Mouse (Mus musculus): ENCODE data around the gene Gm17949.

The Gm17949 gene

DNA sequence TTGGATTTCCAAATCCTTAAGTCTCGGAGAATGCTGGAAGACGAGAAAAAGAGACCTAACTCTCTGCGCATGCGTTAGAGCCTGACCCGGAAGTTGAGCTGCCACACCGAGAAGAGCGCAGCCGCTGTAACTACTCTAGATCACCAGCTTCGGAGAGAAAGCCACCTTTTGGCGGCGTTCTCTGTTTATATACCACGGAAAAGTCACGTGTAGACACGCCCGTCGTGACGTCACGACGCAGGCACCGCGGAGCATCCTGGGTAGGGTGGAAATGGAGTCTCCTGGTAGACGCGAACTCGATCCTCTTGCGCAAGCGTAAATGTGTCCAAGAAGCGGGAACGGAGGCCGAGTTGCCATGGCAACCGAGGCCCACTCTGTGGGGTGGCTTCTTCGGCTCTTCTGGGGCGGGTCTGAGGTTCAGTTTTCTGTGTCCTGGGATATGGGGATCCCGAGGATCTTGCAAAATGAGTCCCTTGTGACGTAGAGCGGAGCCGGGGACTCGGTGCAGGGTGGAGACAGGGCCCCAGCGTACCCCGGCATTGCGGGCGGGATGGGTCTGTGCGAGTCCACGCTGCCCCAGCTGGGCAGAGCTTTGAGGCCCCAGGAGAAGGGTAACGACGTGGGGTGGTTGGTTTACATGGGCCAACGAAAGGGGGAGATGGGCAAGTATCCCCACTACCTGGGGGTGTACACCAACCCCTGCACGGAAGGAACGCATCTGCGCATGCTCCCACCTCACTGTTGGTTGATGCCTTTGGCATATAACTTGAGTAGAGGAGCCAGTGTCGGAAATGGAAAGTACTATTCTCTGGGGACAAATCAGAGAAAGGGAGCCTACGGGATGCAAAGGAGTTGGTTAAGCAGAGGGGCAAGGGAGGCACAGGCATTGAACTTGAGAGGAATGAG lies at the start of gene Gm17949, which contains the start of gene Gtf2f1:
Gene Gm17949, plus strand, starts transcription at position 234 of the 906 bp plus-strand sequence.
Gene Gtf2f1, minus strand, starts transcription at position 53 of the 906 bp plus-strand sequence.
- DNase-seq (ENCODE audit: low spot score in 2 of 2): peak; percentile 92 to 94

DNA sequence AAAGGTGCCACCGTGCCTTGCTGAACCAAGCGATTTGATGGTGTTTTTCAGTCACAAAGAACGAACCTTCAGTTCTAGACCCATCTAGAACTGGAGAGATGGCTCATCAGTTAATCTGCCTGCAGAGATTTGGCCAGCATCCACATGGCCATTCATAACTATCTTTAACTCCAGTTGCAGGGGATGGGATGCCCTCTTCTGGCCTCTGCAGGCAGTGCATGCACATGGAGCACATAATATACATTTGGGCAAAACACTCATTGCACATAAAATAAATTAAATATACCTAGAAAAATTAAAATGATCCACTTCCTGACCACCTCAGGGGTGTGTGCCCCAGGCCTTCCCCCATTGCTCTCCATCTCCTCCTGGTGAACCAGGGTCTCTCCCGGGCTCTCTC lies 49.4 kb upstream of the Gm17949 start:
- DNase-seq (ENCODE audit: low spot score in 2 of 2): peak in 1 of 2 experiments; percentile 42

DNA sequence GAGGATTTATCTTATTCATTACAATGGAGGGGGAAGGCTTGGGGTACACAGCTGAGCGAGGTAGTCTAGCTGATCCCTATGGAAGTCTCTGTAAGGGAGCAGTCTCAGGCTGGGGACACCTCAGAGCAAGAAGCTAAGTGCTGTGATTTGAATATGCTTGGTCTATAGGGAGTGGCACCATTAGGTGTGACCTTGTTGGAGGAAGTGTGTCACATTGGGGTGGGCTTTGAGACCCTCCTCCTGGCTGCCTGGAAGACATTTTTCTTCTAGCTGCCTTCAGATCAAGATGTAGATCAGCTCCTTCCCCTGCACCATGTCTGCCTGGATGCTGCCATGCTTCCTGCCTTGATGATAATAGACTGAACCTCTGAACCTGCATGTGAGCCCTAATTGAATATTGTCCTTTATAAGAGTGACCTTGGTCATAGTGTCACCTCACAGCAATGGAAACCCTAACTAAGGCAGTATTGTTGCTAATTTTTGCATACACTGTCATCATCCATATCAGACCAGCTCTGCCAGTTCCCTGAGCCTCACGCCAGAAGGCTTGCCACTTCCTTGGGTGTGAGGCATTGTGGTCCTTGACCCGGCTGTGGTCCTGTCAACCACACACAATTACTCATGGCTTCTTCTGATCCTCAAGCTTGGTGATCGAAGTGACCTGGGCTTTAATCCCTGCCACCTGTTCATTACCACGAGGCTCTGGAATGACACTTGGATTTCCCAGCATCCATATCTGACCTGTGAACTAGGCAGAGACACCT lies 48.4 kb upstream of the Gm17949 start:
- DNase-seq (ENCODE audit: low spot score in 2 of 2): peak in 1 of 2 experiments; percentile 32

DNA sequence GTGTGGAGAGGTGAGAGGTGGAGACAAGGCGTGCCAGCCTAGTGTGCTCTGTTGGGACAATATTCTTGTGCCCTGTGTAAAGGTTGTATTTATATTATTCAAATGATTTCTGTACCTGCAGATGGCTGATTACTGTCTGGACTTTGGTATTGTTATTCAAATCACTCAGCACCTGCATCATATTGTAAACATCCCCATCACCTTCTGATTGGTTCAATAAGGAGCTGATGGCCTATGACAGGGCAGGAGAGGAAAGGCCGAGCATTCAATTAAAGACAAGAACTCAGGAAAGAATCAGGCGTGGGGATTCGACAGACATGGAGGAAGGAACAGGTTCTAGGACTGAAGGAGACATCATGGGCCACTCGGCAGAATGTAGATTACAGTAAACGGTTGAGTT lies 47.6 kb upstream of the Gm17949 start:
- peak in 1 of 2 experiments; percentile 16 for DNase-seq (ENCODE audit: low spot score in 2 of 2)

DNA sequence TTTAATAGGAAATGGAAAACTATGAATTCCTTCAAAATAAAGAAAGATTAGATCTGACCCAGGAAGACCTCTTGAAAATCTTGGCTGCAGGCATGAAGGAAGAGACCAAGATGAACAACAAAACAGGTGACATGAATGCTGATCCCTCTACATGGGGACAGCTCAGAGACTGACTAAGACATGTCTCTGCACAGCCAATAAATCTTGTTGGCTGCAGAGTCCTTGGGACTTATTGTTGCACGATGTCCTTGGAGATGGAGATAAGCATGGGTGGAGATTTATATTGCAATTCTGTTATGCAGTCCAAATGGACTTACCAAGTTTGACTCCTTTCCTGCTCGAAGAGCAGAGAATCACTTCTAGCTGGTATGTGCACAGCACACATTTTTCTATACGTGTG lies 41.9 kb upstream of the Gm17949 start:
- DNase-seq (ENCODE audit: low spot score in 2 of 2): peak in 1 of 2 experiments; percentile 22

DNA sequence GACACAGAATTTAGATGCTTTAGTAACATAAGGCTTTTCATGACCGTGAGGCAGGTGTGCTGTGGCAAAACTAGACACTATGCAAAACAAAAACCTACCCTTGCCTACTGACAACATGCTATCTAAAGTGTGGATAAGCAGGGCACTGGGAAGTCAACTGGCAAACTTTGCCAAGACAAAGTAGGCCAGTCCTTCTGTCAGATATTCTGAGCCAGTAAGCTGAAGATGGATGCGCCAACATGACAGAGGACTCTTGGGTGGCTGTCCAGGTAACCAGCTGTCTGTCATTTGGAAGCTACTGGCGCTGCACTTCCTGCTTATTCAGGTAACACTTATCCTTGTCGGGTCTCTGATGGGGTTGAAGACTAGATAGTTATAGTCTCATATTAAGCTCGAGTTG lies 41.2 kb upstream of the Gm17949 start:
- peak in 1 of 2 experiments; percentile 23 for DNase-seq (ENCODE audit: low spot score in 2 of 2)

DNA sequence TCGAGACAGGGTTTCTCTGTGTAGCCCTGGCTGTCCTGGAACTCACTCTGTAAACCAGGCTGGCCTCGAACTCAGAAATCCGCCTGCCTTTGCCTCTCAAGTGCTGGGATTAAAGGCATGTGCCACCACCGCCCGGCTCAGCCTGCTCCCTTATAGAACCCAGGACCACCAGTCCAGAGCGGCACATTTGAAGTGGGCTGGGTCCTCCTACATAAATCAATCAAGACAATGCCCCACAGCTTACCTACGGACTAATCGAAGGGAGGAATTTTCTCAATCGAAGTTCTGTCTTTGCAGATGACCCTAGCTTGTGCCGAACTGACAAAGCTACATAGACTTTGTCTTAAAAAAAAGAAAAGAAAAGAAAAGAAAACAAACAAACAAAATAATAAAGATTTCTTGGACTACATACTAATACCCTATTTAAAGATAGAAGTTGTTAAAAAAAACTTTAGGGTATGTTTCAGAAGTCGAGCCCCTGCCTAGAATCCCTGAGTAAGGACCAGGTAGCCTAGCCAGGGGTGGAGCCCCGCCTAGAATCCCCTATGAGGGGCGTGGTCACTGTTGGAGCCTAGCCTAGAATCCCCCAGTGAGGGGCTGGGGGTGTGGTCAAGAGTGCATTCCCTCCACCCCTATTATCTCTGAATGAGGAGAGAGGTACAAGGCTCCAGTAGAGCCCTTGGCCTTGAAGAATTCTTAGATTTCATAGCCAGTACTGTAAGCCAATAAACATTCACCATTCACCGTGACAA lies 37.1 kb upstream of the Gm17949 start:
- DNase-seq (ENCODE audit: low spot score in 2 of 2): peak in 1 of 2 experiments; percentile 47

DNA sequence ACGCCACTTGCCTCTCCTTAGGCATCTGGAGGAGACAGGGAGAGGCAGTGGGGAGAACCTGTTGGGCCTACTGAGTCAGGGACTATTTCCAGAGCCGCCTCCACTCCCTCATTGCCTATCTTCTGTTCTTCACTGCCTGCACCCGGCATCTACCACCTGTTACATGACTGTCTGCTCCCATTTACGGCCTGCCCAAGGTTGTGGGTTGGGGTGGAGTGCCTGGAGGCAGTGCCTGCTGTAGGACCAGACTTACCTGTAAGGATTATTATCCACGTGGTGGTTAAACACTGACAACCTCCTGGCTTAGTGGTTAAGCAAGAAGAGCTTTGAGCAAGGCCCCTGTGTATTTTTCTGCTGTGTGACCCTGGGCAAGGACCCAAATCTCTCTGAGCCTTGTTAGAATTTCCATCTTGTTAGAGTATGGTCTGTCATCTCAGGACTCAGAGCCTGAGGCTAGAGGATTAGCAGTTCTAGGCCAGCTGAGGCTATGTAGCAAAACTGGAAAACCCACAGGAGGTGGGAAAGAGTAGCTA lies 36.5 kb upstream of the Gm17949 start:
- peak in 1 of 2 experiments; percentile 34 for DNase-seq (ENCODE audit: low spot score in 2 of 2)

DNA sequence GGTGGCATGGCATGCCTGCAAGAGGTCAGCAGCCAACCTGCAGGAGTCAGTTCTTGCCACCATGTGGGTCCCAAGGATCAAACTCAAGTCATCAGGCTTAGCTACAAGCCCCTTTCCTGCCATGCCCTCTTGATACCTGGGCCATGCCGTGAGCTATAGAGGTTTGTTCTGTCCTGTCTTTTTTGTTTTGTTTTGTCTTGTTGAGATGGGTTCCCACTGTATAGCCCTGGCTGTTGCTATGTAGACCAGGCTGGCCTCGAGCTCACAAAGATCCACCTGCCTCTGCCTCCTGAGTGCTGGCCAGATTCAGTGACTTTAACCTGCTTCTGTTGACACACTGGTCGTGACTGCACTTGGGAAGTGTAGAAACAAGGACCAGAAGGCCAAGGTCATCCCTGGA lies 35.9 kb upstream of the Gm17949 start:
- DNase-seq (ENCODE audit: low spot score in 2 of 2): peak in 1 of 2 experiments; percentile 26

DNA sequence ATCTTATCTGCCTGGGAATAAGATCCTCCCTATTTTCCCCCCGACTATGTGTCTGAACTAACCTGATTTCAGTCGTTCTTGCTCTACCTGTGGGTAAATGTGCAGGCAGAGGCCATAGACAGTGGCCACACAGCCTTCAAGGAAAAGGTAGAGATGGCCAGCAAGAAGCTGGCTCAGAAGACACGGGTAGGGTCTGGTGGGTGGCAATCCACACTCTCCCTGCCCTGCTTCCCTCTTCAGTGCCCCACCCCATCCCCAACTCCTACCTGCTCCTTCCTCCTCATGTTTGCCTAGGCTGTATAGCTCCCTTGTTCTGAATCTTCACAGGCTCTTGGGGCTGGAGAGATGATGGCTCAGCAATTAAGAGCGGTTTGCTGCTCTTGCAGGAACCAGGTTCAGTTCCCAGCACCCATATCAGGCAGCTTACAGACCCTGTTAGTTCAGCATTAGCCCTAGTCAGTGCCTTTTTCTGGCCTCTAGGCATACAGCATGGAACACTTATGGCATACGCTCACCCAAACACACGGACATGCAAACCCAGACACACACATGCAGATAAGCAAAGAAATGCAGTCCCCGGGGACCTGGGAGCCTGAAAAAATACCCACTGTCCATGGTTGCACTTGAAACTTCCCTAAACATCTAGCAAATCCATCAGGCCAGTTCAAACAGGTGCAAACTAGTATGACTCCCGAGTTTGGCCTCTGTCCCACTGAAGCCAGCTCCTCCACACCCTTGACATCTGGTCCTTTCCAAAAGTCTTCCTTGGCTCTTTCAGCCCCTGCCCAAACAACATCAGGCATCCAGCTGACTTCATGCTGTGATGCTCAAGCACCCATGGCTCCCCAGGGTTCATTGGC lies 34.5 kb upstream of the Gm17949 start:
- DNase-seq (ENCODE audit: low spot score in 2 of 2): peak in 1 of 2 experiments; percentile 52

DNA sequence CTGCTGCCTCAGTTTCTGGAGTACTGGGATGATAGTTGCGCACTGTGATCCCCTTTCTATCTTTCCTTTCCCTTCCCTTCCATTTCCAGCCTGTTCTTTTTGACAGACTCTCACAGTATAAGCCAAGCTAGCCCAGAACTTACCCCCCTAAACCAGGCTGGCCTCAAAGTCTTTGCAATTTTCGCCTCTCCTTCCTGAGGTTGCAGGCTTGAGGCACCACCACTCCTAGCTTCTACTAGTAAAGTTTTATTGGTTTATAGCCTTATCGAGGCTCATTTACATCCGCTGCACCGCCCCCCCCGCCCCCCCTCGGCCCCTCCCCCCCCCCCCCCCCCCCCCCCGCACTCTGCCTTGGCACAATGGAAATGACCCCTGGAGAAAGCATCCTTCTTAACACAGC lies 31.7 kb upstream of the Gm17949 start:
- no peak for DNase-seq (ENCODE audit: low spot score in 2 of 2)

DNA sequence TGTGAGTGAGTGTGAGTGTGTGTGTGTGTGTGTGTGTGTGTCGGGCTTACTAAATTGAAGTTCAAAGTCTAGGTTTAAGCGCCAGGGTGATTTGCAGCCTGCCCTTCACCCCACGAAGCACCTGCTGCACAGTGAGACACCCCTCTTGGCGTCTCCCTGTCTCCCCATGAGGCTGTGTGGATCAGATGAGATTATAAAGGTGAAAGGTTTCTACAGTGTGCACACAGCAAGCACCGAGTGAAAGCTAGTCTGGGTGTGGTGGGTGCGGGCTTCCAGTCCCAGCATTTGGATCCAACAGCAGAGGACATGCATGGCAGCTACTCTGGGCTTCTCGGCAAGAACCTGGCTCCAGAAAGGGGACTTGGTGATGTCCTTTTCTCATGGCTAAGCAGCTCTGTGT lies 30.2 kb upstream of the Gm17949 start:
- DNase-seq (ENCODE audit: low spot score in 2 of 2): peak in 1 of 2 experiments; percentile 38

DNA sequence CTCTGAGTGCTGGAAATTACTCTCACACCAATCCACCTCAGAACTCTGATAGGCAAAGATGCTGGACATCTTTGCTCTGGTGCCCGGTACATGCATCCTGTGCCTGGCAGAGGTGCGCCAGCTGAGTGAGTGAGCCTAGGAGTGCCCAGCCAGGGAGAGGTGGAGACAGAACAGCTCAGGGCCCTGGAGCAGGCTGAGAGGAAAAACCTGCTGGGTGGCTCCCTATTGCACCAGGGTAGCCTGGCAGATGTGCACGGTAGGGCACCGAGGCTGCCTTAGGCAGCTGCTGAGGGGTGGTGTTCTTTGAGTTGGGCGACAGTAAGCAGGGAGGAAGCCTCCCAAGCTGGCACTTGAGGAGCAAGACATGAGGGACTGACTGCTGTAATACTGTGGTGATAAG lies 29.3 kb upstream of the Gm17949 start, which contains the start of gene Acer1:
Gene Acer1, minus strand, starts transcription at position 114 of the 400 bp plus-strand sequence.
- peak in 1 of 2 experiments; percentile 53 for DNase-seq (ENCODE audit: low spot score in 2 of 2)

DNA sequence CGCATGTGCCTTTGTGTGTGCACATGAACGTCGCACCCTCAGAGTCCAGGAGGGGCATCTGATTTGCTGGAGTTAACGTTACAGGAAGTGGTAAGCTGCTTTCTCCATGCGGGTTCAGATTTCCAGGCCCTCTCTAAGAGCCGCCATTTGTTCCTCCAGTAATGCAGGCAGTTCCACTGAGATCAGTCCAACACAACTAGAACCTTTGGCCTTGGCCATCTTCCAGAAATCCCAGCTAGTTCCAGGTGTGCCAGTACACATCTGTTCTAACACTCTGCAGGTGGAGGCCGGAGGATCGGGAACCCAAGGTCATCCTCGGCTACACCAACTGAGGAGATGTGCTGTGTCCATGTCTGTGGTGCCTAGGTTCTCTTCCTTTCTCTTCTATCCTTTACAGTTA lies 26.4 kb upstream of the Gm17949 start:
- DNase-seq (ENCODE audit: low spot score in 2 of 2): peak in 1 of 2 experiments; percentile 56

DNA sequence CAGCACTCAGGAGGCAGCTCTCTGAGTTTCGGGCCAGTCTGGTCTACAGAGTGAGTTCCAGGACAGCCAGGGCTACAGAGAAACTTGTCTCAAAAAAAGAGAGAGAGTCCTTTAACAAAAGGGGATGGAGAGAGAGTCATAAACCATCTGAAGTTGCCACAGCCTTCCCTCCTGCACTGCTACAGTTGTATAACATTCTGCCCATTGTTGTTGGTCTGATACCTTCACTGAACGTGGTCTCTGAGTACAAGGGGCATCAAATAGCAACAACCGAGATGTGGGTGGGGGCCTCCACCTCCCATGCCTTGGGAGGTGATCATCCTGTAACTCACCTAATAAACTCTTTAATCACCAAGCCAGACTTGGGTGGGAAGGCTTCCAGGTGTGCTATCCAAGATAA lies 25.6 kb upstream of the Gm17949 start:
- DNase-seq (ENCODE audit: low spot score in 2 of 2): peak in 1 of 2 experiments; percentile 36

DNA sequence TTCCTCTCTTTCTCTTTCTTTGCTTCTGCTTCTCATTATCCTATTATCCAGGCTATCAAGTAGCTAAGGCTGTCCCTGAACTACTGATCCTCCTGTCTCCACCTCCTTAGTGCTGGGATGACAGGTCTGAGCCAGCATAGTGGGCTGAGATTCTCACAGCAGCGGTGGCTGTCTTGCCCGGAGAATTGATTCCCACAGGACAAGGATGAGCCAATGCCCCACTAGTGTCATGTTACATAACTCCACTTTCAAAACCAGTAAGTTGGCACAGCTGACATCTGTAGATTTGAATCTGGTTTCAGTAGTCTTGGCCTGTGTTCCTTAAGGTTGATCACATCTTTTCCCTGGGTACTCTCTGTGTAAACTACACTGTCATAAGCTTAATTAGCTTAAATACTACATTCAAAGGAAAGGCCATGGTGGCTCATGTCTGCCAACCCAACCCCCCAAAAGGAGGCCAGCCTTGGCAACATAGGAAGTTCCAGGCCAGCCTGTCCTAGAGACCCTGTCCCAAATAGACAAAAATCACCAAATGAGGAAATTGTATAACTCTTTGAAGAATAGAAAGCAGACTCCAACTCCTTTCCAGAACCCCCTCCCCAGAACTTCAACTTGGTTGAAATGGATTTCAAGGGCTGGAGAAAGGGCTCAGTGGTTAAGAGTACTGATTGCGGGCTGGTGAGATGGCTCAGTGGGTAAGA lies 25.0 kb upstream of the Gm17949 start:
- peak in 1 of 2 experiments; percentile 44 for DNase-seq (ENCODE audit: low spot score in 2 of 2)

DNA sequence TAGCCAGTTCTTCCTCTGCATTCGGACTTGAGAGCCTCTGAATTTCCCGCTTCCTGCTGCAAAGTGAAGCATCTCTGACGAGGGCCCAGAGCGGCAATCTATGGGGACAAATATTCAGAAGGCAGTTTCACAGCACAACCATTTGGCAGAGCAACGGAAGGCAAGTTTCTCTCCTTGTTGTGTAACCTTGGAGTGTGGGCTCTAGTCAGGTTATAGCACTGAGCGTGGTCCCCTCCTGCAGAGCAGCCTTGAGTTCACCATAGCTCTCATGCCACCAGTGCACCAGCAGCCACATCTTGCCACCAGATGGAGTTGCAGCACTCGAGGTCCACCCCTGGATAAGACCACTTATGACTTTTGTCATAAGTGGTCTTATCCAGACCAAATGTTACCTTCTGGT lies 22.8 kb upstream of the Gm17949 start:
- DNase-seq (ENCODE audit: low spot score in 2 of 2): peak in 1 of 2 experiments; percentile 36

DNA sequence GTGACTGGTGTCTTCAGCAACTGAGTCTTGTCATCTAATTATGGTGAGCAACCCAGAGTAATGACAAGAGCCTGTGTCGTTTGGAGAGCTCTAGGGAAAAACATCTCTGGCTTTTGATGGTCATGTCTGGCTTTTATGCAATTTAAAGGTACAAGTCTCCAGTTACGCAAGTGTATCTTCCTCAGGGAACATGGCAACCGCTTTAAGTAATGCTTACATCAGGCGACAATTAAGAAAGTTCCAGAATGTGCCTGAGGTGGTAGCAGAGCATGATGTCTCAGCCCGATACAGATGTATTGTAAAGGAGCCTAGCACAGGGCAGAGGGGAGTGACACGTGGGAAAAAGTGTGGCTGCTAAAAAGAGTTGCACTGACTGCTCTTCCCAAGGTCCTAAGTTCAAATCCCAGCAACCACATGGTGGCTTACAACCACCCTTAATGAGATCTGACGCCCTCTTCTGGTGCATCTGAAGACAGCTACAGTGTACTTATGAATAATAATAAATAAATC lies 22.3 kb upstream of the Gm17949 start:
- peak in 1 of 2 experiments; percentile 16 for DNase-seq (ENCODE audit: low spot score in 2 of 2)

DNA sequence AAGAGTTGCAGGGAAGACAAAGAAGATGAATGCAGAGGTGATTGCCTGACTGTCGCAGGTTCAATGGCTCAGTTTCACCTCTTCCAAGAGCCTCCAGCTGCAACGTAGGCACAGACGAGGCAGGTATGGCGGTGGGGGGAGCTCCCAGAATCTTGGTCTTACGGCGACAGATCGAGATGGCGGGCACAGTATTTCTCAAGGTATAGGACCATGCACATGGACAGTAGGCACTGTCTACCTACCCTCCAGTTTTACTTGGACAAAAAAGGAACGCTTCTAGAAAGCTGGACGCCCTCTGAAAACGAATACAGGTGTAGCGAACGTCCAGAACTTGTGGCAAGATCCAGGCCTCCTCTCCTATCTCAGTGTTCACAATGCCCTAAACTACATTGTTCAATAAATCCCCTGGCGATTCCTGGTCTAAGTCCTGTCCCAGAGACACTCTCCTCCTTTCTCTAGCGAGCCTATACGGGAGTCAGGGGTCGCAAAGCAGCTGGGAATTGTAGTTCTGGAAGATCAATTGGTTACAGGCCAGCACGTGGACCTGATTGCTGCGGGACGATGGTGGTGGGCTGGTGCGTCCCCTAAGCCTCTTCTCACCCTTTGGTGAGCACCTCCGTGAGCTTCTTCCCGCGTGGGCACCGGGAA lies 21.7 kb upstream of the Gm17949 start:
- peak in 1 of 2 experiments; percentile 68 for DNase-seq (ENCODE audit: low spot score in 2 of 2)

All from urinary bladder, postnatal 4 days (tissue).